Comparison of ENCODE assay signal across 28 mouse cellular contexts in genomic region chr17:8203487-8203886, GRCm38 (mm10). TPM values are rescaled to one million over a fixed set of nuclear protein-coding genes. Genes with fewer than 3 reads are reported as not detected.
DNase-seq lines count a peak whose midpoint lies in the region; ATAC-seq and TF ChIP-seq lines count a peak whose summit lies in the region.
"Had no signal": no experiment of that assay in that cellular context is flagged by ENCODE, and none has a peak within 500 bp of the region (broad histone marks: within the 10 kb centered on the region; RNA-seq: fewer than 3 reads in every experiment).

No protein-coding gene starts in this region.

- TF ChIP-seq CTCF in lung, embryonic 14.5 days (IDR thresholded peaks at IDR 0.05; ENCODE audit: low read depth) = no peak

- no peak overlapping the region for H3K9ac ChIP-seq in lung, embryonic 14.5 days
- H3K9ac ChIP-seq: embryonic facial prominence, embryonic 13.5 days; embryonic facial prominence, embryonic 15.5 days; forebrain, embryonic 12.5 days had no signal

- no peak for ATAC-seq in lung, embryonic 14.5 days (ENCODE audit: insufficient read depth)
- ATAC-seq in activated CD4-positive, CD25-positive, alpha-beta regulatory T cell, adult 4 months = peak; percentile 22
- ATAC-seq: forebrain, embryonic 14.5 days; forebrain, embryonic 16.5 days; Patski had no signal

- H3K27me3 ChIP-seq in lung, embryonic 14.5 days (ENCODE audit: insufficient read depth, low read length) = no peaks in the 10 kb centered on the region
- H3K27me3 ChIP-seq: CH12.LX; embryonic facial prominence, embryonic 13.5 days; embryonic facial prominence, embryonic 15.5 days; forebrain, embryonic 12.5 days; Patski had no signal

- DNase-seq in lung, embryonic 14.5 days = peak; percentile 52
- DNase-seq in lung, postnatal 36 days = no peak
- DNase-seq in CD4-positive, CD25-positive, alpha-beta regulatory T cell, adult 2 months (ENCODE audit: low read depth, low spot score) = peak; percentile 35
- no peak for DNase-seq in adrenal gland, postnatal 10 days
- DNase-seq in natural killer cell, adult 2 months (ENCODE audit: low spot score in 2 of 2) = no peak
- DNase-seq: adrenal gland, adult 2 months; adrenal gland, postnatal 14 days; adrenal gland, postnatal 36 days; B cell, adult 2 months; cerebellum, adult 11-12 months; cerebellum, adult 8-10 months; cerebellum, adult 9-11 months; cerebellum, postnatal 14 days; cerebellum, postnatal 36 days; embryo, embryonic 11 days had no signal

- H3K4me1 ChIP-seq in lung, embryonic 14.5 days (ENCODE audit: insufficient read depth) = no peaks in the 10 kb centered on the region
- H3K4me1 ChIP-seq: embryonic facial prominence, embryonic 13.5 days; embryonic facial prominence, embryonic 15.5 days; forebrain, embryonic 10.5 days; forebrain, embryonic 12.5 days had no signal

- no peak overlapping the region for H3K4me3 ChIP-seq in lung, embryonic 14.5 days (ENCODE audit: low read depth, low read length)
- H3K4me3 ChIP-seq: embryonic facial prominence, embryonic 13.5 days; embryonic facial prominence, embryonic 15.5 days; erythroblast, embryonic 14.5 days; forebrain, embryonic 10.5 days; forebrain, embryonic 12.5 days had no signal

- no peaks in the 10 kb centered on the region for H3K9me3 ChIP-seq in lung, embryonic 14.5 days (ENCODE audit: low read depth, low read length)
- H3K9me3 ChIP-seq: embryonic facial prominence, embryonic 13.5 days; embryonic facial prominence, embryonic 15.5 days; forebrain, embryonic 10.5 days; forebrain, embryonic 12.5 days; G1E had no signal

- H3K27ac ChIP-seq in lung, embryonic 14.5 days (ENCODE audit: low read depth) = no peak overlapping the region
- H3K27ac ChIP-seq: embryonic facial prominence, embryonic 13.5 days; embryonic facial prominence, embryonic 15.5 days; forebrain, embryonic 10.5 days; forebrain, embryonic 12.5 days had no signal

- H3K36me3 ChIP-seq in lung, embryonic 14.5 days (ENCODE audit: insufficient read depth) = no peaks in the 10 kb centered on the region
- H3K36me3 ChIP-seq: embryonic facial prominence, embryonic 13.5 days; embryonic facial prominence, embryonic 15.5 days; forebrain, embryonic 10.5 days; forebrain, embryonic 12.5 days had no signal

- H3K4me2 ChIP-seq in lung, embryonic 14.5 days = no peak overlapping the region
- H3K4me2 ChIP-seq: embryonic facial prominence, embryonic 13.5 days; embryonic facial prominence, embryonic 15.5 days; forebrain, embryonic 12.5 days had no signal

- 48% methylated on average over 1 of the region's 1 CpGs for WGBS in lung, embryonic 14.5 days

RNA-seq across cellular contexts. Expression of gene Ccr6, which starts 32.4 kb away (rescaled TPM):
- polyA plus RNA-seq in lung, embryonic 14.5 days (2014; fragmentation: Nextera tagmentation; extraction: Ambion mirVana) = not detected in 2 replicates
- polyA plus RNA-seq in activated CD4-positive, CD25-positive, alpha-beta regulatory T cell, adult 4 months (2017; shearing (Covaris generic)) = 10 to 100 TPM; 90.9 to 94.0 TPM
- total RNA-seq in adrenal gland, postnatal 10 days (2021) = under 1 TPM; 0.61 to 0.93 TPM
- total RNA-seq: adrenal gland, adult 2 months; adrenal gland, postnatal 14 days; adrenal gland, postnatal 36 days; common myeloid progenitor, adult 5-6 weeks; G1E had no signal
- polyA plus RNA-seq: embryonic facial prominence, embryonic 11.5 days; embryonic facial prominence, embryonic 13.5 days; embryonic facial prominence, embryonic 15.5 days; erythroblast, embryonic 14.5 days; forebrain, embryonic 10.5 days; forebrain, embryonic 12.5 days; forebrain, embryonic 14.5 days; forebrain, embryonic 16.5 days; G1E; Patski had no signal

RNA-seq across cellular contexts. Expression of gene Fgfr1op, which starts 38.2 kb away (rescaled TPM):
- 39.4 and 40.7 TPM in 2 replicates for polyA plus RNA-seq in lung, embryonic 14.5 days (2014; fragmentation: Nextera tagmentation; extraction: Ambion mirVana)
- 10 to 100 TPM; 20.7 to 25.4 TPM for polyA plus RNA-seq in activated CD4-positive, CD25-positive, alpha-beta regulatory T cell, adult 4 months (2017; shearing (Covaris generic))
- total RNA-seq in adrenal gland, postnatal 10 days (2021) = 10 to 100 TPM; 14.2 to 22.8 TPM

RNA-seq across cellular contexts. Expression of gene Rnaset2a, which starts 55.6 kb away (rescaled TPM):
- polyA plus RNA-seq in lung, embryonic 14.5 days (2014; fragmentation: Nextera tagmentation; extraction: Ambion mirVana) = 28.4 and 32.2 TPM in 2 replicates
- polyA plus RNA-seq in activated CD4-positive, CD25-positive, alpha-beta regulatory T cell, adult 4 months (2017; shearing (Covaris generic)) = 10 to 100 TPM; 50.4 to 72.2 TPM
- 10 to 100 TPM; 41.7 to 42.4 TPM for total RNA-seq in adrenal gland, postnatal 10 days (2021)

RNA-seq across cellular contexts. Expression of gene Gm49673, which starts 55.9 kb away (rescaled TPM):
- polyA plus RNA-seq in lung, embryonic 14.5 days (2014; fragmentation: Nextera tagmentation; extraction: Ambion mirVana) = not detected in 2 replicates
- polyA plus RNA-seq in activated CD4-positive, CD25-positive, alpha-beta regulatory T cell, adult 4 months (2017; shearing (Covaris generic)) = under 1 TPM; 0.20 to 0.38 TPM
- total RNA-seq in adrenal gland, postnatal 10 days (2021) = under 1 TPM in 1 of 2 experiments, not detected in 1; 0.39 TPM
- total RNA-seq: adrenal gland, adult 2 months; CH12.LX; common myeloid progenitor, adult 5-6 weeks; G1E had no signal
- polyA plus RNA-seq: erythroblast, embryonic 14.5 days; forebrain, embryonic 16.5 days; G1E had no signal

Comparison
In these comparisons a context has a peak if more than half of its experiments do, and no peak if none do; other contexts are left out.
1. DNase-seq: peak in lung, embryonic 14.5 days (single experiment) and CD4-positive, CD25-positive, alpha-beta regulatory T cell, adult 2 months (single experiment); none in lung, postnatal 36 days (single experiment), adrenal gland, postnatal 10 days (single experiment) and natural killer cell, adult 2 months (0 of 2).
2. RNA of gene Ccr6, which starts 32.4 kb away (polyA plus RNA-seq): 90.9 to 94.0 TPM in activated CD4-positive, CD25-positive, alpha-beta regulatory T cell, adult 4 months; not detected in lung, embryonic 14.5 days; every median in the first group is over 10 times any median in the second.